Mouse (Mus musculus) NIH3T3 (cell line): ENCODE measurements around the gene Enah.

Experiments
- DNase-seq: peaks from one replicate; pipeline ENCODE4 v3.0.0-alpha.2; 2012; ENCODE audit warnings: low read depth

Gene Enah

GRCm38 (mm10) chr1:182019926-182020801 lies at the start of gene Enah:
Enah (minus strand) TSS chr1:182019990.
- DNase-seq: peak; percentile 84

GRCm38 (mm10) chr1:182068136-182068535 lies 48.3 kb upstream of the Enah start:
- peak; percentile 57 for DNase-seq

GRCm38 (mm10) chr1:182066527-182067465 lies 47.0 kb upstream of the Enah start:
- peak; percentile 82 for DNase-seq

GRCm38 (mm10) chr1:182063716-182064115 lies 43.9 kb upstream of the Enah start:
- no peak for DNase-seq

- DNase-seq: no peak
These were observed 43.0 kb upstream of the Enah start for GRCm38 (mm10) chr1:182062801-182063200.

- DNase-seq: no peak
These were observed 41.4 kb upstream of the Enah start for GRCm38 (mm10) chr1:182061203-182061602.

GRCm38 (mm10) chr1:182059806-182060205 lies 40.0 kb upstream of the Enah start:
- peak; percentile 76 for DNase-seq

GRCm38 (mm10) chr1:182057998-182058397 lies 38.2 kb upstream of the Enah start:
- peak; percentile 88 for DNase-seq

- no peak for DNase-seq
These were observed 35.3 kb upstream of the Enah start for GRCm38 (mm10) chr1:182055122-182055521.

GRCm38 (mm10) chr1:182054651-182055050 lies 34.9 kb upstream of the Enah start:
- no peak for DNase-seq

- DNase-seq: peak; percentile 83
These were observed 33.2 kb upstream of the Enah start for GRCm38 (mm10) chr1:182052973-182053372.

- DNase-seq: no peak
These were observed 32.6 kb upstream of the Enah start for GRCm38 (mm10) chr1:182052385-182052784.

GRCm38 (mm10) chr1:182049813-182050212 lies 30.0 kb upstream of the Enah start:
- no peak for DNase-seq

- no peak for DNase-seq
These were observed 28.3 kb upstream of the Enah start for GRCm38 (mm10) chr1:182048101-182048500.

GRCm38 (mm10) chr1:182047016-182047690 lies 27.4 kb upstream of the Enah start:
- peak; percentile 38 for DNase-seq

- no peak for DNase-seq
These were observed 25.4 kb upstream of the Enah start for GRCm38 (mm10) chr1:182045208-182045607.

GRCm38 (mm10) chr1:182040538-182040937 lies 20.7 kb upstream of the Enah start:
- no peak for DNase-seq

GRCm38 (mm10) chr1:182031757-182032156 lies 12.0 kb upstream of the Enah start:
- no peak for DNase-seq

- DNase-seq: no peak
These were observed 11.3 kb upstream of the Enah start for GRCm38 (mm10) chr1:182031066-182031465.

GRCm38 (mm10) chr1:182029989-182030649 lies 10.3 kb upstream of the Enah start:
- no peak for DNase-seq
